Mouse (Mus musculus): ENCODE results near the gene Awat2.
"Not testable (repeated sequence)": the region's sequence is repeated elsewhere in the genome, so short reads cannot be mapped to it uniquely, and the experiment has no call there.

Awat2 gene

GRCm38 (mm10) chrX:100442617-100443016, at the start of gene Awat2:
Gene Awat2 (minus strand): TSS chrX:100442717.
- not testable (repeated sequence) for DNase-seq (ENCODE audit: low spot score in 2 of 2)

- DNase-seq (ENCODE audit: low spot score in 2 of 2): peak; percentile 22 to 43
Observed at GRCm38 (mm10) chrX:100480317-100480716, 37.8 kb upstream of the Awat2 start.

- no peak for DNase-seq (ENCODE audit: low spot score in 2 of 2)
Observed at GRCm38 (mm10) chrX:100475569-100476223, 33.2 kb upstream of the Awat2 start.

- no peak for DNase-seq (ENCODE audit: low spot score in 2 of 2)
Observed at GRCm38 (mm10) chrX:100471491-100471890, 29.0 kb upstream of the Awat2 start.

- no peak for DNase-seq (ENCODE audit: low spot score in 2 of 2)
Observed at GRCm38 (mm10) chrX:100470126-100470525, 27.6 kb upstream of the Awat2 start.

GRCm38 (mm10) chrX:100468047-100468446, 25.5 kb upstream of the Awat2 start:
- DNase-seq (ENCODE audit: low spot score in 2 of 2): no peak

GRCm38 (mm10) chrX:100443532-100443931, 1.0 kb upstream of the Awat2 start:
- DNase-seq (ENCODE audit: low spot score in 2 of 2): no peak

- DNase-seq (ENCODE audit: low spot score in 2 of 2): no peak
Observed at GRCm38 (mm10) chrX:100432311-100432710, 10.2 kb downstream of the Awat2 start.

GRCm38 (mm10) chrX:100428693-100429092, 13.8 kb downstream of the Awat2 start, which contains the start of gene Otud6a:
Gene Otud6a (plus strand): TSS chrX:100429013.
- DNase-seq (ENCODE audit: low spot score in 2 of 2): no peak

- DNase-seq (ENCODE audit: low spot score in 2 of 2): no peak
Observed at GRCm38 (mm10) chrX:100409245-100409644, 33.3 kb downstream of the Awat2 start.

- DNase-seq (ENCODE audit: low spot score in 2 of 2): no peak
Observed at GRCm38 (mm10) chrX:100401657-100402056, 40.9 kb downstream of the Awat2 start.

GRCm38 (mm10) chrX:100400900-100401299, 41.6 kb downstream of the Awat2 start:
- no peak for DNase-seq (ENCODE audit: low spot score in 2 of 2)

- DNase-seq (ENCODE audit: low spot score in 2 of 2): no peak
Observed at GRCm38 (mm10) chrX:100395026-100395425, 47.5 kb downstream of the Awat2 start.

GRCm38 (mm10) chrX:100394223-100394861, 48.2 kb downstream of the Awat2 start:
- DNase-seq (ENCODE audit: low spot score in 2 of 2): no peak

GRCm38 (mm10) chrX:100392304-100392703, 50.2 kb downstream of the Awat2 start:
- DNase-seq (ENCODE audit: low spot score in 2 of 2): peak in 1 of 2 experiments; percentile 23

- DNase-seq (ENCODE audit: low spot score in 2 of 2): no peak
Observed at GRCm38 (mm10) chrX:100389887-100390286, 52.6 kb downstream of the Awat2 start.

- DNase-seq (ENCODE audit: low spot score in 2 of 2): no peak
Observed at GRCm38 (mm10) chrX:100356974-100357373, 85.5 kb downstream of the Awat2 start.
